Mouse (Mus musculus): ENCODE data around the gene Itih4.

Itih4 gene

GRCm38 (mm10) chr14:30879794-30880193 is 6.5 kb upstream of the Itih4 start:
- DNase-seq (ENCODE audit: low spot score in 2 of 2): no peak

DNA sequence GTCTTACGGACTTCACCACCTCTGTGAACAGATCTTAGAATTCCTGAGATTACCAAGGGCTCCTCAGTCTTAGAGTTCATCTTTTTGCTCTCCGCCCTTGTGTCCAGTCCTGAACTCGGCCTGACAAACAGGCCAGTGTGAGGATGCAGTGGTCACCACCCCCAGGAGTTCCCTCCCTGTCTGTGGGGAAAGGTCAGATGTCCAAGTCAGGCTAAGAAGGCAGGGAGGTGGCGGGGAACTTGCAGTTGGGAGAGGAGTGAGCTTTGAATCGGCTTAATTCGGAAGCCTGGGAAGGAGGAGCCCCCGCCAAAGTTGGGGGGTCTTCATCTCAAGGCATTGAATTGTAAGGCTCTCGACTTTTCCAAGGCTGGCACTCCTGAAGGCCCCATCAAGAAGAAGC is 6.0 kb upstream of the Itih4 start:
- DNase-seq (ENCODE audit: low spot score in 2 of 2): no peak

DNA sequence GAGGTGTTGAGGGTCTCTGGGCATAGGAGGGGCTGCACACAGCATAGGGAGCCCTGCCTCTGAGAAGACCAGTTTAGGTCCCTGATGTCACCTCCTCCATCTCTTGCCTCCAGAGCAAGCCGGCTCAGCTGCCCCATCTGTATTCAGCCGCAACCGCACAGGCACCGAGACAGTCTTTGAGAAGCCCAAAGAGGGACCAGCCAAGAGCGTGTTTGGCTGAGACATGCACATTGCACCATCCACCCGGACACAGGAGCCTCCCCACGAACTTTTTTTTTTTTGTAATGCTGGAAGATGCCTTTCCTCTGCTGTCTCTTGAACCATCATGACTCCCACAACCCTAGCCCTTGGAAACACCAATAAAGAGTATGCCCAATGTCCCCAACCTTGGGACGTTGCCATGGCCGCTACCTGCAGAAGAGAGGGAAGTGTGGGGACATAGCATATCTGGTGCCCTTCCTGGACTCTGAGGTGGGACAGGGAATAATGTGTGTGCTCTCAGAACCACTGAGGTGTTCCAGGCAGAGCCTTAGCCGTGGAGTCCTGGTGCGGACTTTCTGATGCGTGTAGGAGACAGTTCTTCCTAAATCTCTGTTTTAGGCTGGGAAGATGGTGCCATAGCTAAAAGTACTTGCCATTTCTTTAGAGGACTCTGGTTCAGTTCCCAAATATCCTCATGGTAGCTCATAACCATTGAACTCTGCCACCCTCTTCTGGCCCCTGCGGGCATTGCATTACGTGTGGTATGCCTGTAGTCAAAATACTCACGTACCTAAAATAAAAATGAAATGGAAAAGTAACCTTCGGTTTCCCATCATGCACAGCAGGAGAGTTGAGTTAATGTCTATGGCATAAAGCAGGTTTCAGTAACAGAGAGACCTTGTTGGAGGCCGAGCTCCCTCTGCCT is 5.2 kb upstream of the Itih4 start:
- peak in 1 of 2 experiments; percentile 31 for DNase-seq (ENCODE audit: low spot score in 2 of 2)

DNA sequence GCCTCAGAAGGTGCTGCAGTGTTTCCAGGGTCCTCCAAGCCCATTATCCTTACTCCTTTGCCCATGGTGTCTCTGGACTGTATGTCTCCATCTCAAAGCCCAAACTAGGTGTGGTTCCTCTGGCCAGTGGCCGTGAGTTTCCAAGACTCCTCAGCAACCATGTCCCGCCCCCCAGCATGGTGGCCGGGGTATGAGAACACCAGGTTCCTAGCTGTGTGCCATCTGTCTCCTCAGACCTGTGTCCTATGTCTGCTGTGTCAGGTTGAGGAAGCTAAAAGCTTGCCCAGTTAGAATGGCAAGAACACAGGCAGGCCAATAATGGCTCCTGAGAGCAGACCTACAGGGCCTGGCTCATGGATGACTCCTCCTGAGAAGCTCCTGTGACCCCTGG is 4.6 kb upstream of the Itih4 start:
- no peak for DNase-seq (ENCODE audit: low spot score in 2 of 2)

- no peak for DNase-seq (ENCODE audit: low spot score in 2 of 2)
Measured at GRCm38 (mm10) chr14:30885298-30885697, 978 bp upstream of the Itih4 start.

DNA sequence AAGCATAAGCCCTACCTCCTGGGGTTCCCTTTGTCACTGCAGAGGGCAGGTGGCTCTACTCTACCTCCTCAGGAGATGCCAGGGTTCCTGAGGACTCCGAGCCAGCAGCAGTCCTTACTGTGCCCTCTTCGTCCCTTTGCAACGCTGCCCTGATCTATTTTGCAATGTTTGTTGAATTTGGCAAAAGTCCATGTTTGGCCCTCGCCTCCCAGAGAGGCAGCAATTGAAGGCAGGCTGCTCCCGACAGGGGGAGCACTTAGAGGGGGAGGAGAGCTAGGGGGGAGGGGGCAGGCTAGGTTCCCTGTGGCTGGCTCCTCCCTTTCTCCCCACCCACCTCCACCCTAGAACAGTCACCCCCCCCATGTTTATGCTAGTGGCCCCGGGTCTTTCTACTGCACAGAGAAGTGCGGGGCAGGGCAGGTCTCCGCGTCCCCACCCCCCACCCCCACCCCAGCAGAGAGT is 2.0 kb downstream of the Itih4 start:
- DNase-seq (ENCODE audit: low spot score in 2 of 2): no peak

DNA sequence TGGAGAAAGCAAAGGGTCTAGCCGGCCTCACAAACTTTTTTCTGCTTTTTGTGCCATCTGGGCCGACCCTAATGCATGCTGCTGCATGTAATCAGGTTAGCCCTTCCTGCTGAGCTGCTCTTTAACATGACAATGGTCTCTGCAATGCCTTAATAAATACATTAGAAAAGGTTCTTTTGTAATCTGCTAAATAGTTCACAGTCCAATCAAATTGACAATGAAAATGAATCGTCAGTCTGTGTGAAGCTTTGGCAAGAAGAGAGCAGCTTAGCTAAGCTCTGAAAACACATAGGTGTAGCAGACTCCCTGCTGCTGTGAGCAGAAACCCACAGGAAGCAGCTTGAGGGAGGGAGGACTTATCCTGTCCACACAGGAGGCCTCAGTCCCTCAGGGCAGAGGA is 13.7 kb downstream of the Itih4 start:
- no peak for DNase-seq (ENCODE audit: low spot score in 2 of 2)

GRCm38 (mm10) chr14:30902628-30903027 is 16.4 kb downstream of the Itih4 start:
- DNase-seq (ENCODE audit: low spot score in 2 of 2): no peak

GRCm38 (mm10) chr14:30903036-30903435 is 16.8 kb downstream of the Itih4 start:
- DNase-seq (ENCODE audit: low spot score in 2 of 2): no peak

DNA sequence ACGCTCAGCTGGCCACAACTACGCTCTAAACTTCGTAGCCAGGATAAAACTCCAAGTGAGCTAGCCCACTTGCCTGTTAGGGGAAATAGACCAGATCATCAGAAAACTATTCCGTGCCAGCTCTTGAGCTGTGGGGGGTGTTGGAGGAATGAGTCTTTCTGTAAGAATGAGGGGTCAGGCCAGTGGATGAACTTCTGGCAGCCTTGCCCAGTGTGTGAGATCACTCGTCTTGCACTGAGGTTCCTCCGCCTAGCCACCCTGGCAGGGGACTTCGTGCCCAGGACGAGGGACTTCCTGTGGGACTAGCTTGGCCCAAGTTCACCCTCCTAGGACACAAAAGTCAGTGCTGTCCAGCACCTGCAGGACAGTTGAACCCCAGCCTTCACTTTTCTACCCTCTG is 18.0 kb downstream of the Itih4 start:
- DNase-seq (ENCODE audit: low spot score in 2 of 2): no peak

- no peak for DNase-seq (ENCODE audit: low spot score in 2 of 2)
Measured at GRCm38 (mm10) chr14:30906001-30906400, 19.7 kb downstream of the Itih4 start.

- DNase-seq (ENCODE audit: low spot score in 2 of 2): no peak
Measured at GRCm38 (mm10) chr14:30907814-30908265, 21.6 kb downstream of the Itih4 start.

- no peak for DNase-seq (ENCODE audit: low spot score in 2 of 2)
Measured at GRCm38 (mm10) chr14:30911141-30911540, 24.9 kb downstream of the Itih4 start.

GRCm38 (mm10) chr14:30912641-30913040 is 26.4 kb downstream of the Itih4 start:
- no peak for DNase-seq (ENCODE audit: low spot score in 2 of 2)

GRCm38 (mm10) chr14:30913404-30913803 is 27.1 kb downstream of the Itih4 start:
- DNase-seq (ENCODE audit: low spot score in 2 of 2): no peak

GRCm38 (mm10) chr14:30916516-30916915 is 30.2 kb downstream of the Itih4 start:
- DNase-seq (ENCODE audit: low spot score in 2 of 2): no peak

GRCm38 (mm10) chr14:30922053-30922670 is 35.9 kb downstream of the Itih4 start:
- DNase-seq (ENCODE audit: low spot score in 2 of 2): no peak

DNA sequence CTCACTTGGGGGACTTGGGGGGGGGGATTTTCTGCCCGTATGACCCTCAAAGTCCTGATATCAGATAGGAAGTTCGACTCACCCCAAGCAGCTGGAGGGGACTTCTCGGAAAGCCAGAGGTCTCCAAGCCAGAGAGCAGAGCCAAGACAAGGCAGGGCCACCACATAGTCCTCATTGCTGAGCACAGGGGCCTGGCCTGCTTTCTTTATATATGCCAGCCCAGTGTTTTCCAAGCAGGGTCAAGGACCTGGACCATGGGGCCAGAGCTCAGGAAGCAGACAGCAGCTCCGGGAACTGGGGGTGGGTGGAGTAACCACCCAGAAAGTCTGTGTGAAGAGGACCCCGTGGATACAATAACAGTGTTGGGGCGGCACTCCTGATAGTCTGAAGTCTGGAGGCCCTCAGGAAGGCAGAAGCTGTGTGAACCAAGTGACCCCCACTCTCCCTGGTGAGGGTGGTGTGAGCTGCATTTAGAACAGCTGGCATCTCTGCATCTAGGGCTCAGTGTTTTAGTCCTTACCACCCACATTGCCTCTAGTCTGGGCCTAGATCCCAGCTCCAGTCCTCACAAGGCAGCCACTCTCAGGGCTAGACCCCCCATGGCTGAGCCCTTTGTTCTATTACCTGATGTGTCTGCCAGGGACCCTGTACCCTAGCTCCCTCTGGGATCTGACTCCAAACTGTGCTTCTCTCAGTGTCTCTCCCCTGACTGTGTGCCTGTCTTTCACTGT is 37.3 kb downstream of the Itih4 start, which contains the start of gene Itih3:
Gene Itih3, minus strand, starts transcription at position 386 of the 731 bp plus-strand sequence.
- DNase-seq (ENCODE audit: low spot score in 2 of 2): no peak

- DNase-seq (ENCODE audit: low spot score in 2 of 2): no peak
Measured at GRCm38 (mm10) chr14:30925492-30925891, 39.2 kb downstream of the Itih4 start.

DNA sequence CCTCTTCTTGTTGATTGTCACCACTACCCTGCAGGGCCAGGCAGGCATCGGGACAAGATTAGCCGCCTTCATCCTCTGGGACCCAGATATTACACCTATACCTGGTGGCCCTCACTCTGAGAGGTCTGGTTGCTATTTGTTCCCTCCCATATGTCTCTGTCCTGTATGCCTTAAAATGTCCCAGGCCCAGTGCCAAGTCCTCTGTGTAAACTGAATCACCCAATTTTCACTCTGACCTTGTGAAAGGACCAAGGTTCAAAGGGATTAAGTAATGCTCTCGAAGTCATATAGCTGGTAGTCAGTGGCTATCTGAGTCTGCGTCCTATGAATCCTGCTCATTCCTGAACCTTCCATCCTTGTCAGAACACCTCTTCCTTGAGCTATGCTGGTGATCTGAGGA is 44.1 kb downstream of the Itih4 start:
- DNase-seq (ENCODE audit: low spot score in 2 of 2): no peak

DNA sequence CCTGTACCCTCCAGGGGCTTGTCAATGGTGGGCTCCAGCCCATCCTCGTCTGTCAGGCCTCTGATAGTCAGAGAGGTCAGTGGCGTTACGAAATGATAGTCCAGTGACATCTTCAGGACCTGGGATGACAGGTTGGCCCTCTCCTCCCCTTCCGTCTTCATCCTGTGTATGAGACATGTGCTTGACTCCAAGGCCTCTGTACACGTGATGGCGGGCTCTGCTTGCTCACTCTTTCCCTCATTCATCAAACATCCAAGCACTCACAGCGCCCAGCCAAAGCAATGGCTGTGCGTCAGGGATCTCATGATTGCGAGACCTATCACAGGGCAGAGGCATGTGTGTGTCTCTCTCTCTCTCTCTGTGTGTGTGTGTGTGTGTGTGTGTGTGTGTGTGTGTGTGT is 47.1 kb downstream of the Itih4 start:
- no peak for DNase-seq (ENCODE audit: low spot score in 2 of 2)

- DNase-seq (ENCODE audit: low spot score in 2 of 2): no peak
Measured at GRCm38 (mm10) chr14:30942254-30942653, 56.0 kb downstream of the Itih4 start.
